Mouse (Mus musculus): Measurements from ENCODE around the gene Ubr1. TPM values are rescaled to one million over a fixed set of nuclear protein-coding genes. Genes with fewer than 3 reads are reported as not detected.
"Not testable (repeated sequence)": the region's sequence is repeated elsewhere in the genome, so short reads cannot be mapped to it uniquely, and the experiment has no call there.

The Ubr1 gene
- polyA plus RNA-seq (2012; ENCODE audit: insufficient read depth, insufficient read length, missing spikeins) = 10.5 and 12.3 TPM in 2 replicates

DNA sequence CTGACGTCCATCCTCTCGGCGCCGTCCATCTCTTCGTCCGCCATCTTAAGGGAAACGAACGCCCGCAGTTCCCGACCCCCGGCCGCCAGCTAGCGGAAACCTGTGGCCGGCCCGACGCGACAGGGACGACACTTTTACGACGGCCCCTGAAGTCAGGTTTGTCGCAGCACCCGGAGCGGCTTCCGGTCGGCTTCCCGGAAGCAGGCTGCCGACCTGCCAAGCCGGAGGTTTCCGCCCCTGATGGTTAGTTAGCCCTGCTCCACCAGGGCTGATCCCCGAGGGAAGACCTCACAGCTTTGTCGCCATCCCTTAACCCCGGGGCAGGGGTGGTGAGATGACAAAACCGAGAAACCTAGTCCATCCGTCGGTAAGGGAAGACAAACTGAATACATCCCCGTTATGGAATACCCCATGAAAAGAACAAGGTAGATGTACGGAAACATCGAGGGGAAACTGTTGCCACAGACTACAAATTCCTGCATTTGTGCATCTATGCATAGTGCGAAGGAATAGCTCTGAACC lies at the start of gene Ubr1:
Gene Ubr1 (minus strand): TSS at position 157 of the 522 bp plus-strand sequence.
- Histone ChIP-seq H3K27ac (replicated peaks; ENCODE audit: low read depth, low read length) (peak within 1 kb of the TSS; percentile 75), H3K4me3 (ENCODE audit: insufficient read depth, low read depth, low read length) (peak within 1 kb of the TSS; percentile 82), H3K4me1 (ENCODE audit: control insufficient read depth, insufficient read depth, insufficient read length, low read length) (peaks cover 2% of the 10 kb centered on the region; the same call in 1 of the 2 replicates)

DNA sequence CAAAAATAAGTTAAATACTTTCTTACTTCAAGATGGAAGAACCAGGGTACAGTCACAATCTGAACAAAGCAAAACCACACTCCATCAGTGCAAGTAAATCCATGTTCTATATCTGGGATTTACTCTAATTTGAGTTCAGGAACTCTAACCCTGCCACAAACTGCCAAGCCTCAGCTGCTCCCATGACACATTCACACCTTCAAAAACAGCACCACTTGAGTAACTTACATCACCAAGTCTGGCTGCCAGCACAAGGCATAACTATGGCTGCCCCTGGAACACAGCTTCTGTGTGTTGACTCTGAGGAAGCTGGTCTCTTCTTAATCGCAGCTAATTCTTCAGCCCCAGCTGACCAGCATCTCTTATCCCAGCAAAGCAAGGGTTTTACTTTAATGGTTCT lies 46.6 kb upstream of the Ubr1 start:
- H3K4me1 ChIP-seq (ENCODE audit: control insufficient read depth, insufficient read depth, insufficient read length, low read length) = no peaks in the 10 kb centered on the region
- H3K27ac ChIP-seq (replicated peaks; ENCODE audit: low read depth, low read length) = no peak overlapping the region
- H3K4me3 ChIP-seq (ENCODE audit: insufficient read depth, low read depth, low read length) = no peak overlapping the region

DNA sequence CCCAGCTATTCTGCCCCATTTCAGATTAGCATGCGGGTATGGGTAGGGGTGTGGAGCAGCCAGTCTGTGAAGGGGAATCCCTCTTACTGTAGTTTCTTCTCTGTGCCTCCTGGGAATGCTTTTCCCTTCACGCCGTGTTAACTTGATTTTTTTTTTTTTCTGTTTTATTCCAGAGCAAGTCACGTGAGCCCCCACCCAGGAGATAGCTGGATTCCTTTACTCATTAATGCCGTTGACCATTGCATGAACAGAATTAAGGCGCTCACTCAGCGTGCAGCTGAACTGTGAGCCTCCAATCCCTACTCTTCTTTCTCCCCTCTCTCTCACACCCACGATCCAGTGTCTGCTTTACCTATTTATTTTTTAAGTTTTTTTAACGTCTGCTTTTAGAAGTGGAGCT lies 45.7 kb upstream of the Ubr1 start:
- Histone ChIP-seq H3K4me3 (ENCODE audit: insufficient read depth, low read depth, low read length) (no peak overlapping the region), H3K27ac (replicated peaks; ENCODE audit: low read depth, low read length) (no peak overlapping the region)

DNA sequence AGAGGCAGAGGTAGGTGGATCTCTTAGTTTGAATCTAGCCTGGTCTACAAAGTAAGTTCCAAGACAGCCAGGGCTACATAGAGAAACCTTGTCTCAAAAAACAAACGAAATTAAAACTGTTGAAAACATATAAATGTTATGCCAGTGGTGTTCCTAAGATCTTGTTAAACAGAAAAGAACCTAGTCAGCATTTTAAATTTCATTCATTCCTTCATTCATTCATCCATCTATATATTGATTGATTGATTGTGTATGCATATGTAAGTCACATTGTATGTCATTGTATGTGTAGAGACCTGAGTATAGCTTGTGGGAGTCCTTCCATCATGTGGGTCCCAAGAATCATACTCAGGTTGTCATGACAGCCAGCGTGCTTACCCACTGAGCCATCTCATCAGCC lies 45.0 kb upstream of the Ubr1 start:
- Histone ChIP-seq H3K4me3 (ENCODE audit: insufficient read depth, low read depth, low read length) (no peak overlapping the region), H3K27ac (replicated peaks; ENCODE audit: low read depth, low read length) (no peak overlapping the region), H3K4me1 (ENCODE audit: control insufficient read depth, insufficient read depth, insufficient read length, low read length) (no peaks in the 10 kb centered on the region)

More for the DNA sequence above, 45.7 kb upstream of the Ubr1 start:
- no peaks in the 10 kb centered on the region for H3K4me1 ChIP-seq (ENCODE audit: control insufficient read depth, insufficient read depth, insufficient read length, low read length)

DNA sequence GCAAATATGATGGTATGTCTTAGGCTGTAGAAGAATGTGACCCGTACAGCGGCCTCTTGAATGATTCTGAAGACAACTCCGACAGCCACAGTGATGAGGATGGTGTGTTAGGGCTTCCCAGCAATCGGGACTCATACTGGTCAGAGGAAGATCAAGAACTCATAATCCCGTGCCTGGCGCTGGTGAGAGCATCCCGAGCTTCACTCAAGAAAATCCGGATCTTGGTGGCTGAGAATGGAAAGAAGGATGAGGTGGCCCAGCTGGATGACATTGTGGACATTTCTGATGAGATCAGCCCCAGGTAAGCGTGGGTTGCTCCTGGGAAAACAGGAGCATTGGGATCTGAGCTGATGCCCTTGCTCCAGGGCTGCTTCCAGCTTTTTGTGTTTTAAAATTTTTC lies 42.2 kb upstream of the Ubr1 start:
- Histone ChIP-seq H3K4me3 (ENCODE audit: insufficient read depth, low read depth, low read length) (no peak overlapping the region), H3K27ac (replicated peaks; ENCODE audit: low read depth, low read length) (no peak overlapping the region), H3K4me1 (ENCODE audit: control insufficient read depth, insufficient read depth, insufficient read length, low read length) (peaks cover 3% of the 10 kb centered on the region; the same call in 1 of the 2 replicates)

DNA sequence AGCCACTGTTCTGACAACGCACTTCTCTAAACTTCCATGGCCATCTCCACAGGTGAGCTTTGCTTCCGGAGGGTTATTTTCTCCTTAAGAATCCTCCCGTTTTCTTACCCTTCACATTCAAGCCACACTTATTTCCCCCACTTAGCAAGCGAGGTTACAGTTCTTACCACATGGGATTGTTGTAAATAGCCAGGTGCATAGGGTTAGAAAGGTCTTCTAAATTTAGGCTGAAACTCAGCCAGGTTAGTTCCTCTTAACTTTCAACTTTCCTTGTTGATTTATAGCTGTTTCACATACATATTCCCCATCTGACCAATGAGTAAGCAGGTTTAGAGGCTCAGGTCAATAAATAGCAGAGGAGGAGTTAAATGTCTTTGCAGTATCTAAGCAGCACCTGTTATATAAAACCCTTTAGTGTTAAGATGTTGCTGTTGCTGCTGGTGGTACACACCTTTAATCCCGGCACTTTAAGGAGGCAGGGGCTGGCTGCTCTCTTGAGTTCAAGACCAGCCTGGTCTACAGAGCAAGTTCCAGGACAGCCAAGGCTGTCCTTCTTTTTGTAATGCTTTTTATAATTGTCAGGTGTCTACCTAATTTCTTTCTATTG lies 38.7 kb upstream of the Ubr1 start:
- no peak overlapping the region for H3K27ac ChIP-seq (replicated peaks; ENCODE audit: low read depth, low read length)
- H3K4me3 ChIP-seq (ENCODE audit: insufficient read depth, low read depth, low read length) = peak overlapping the region; percentile 74

DNA sequence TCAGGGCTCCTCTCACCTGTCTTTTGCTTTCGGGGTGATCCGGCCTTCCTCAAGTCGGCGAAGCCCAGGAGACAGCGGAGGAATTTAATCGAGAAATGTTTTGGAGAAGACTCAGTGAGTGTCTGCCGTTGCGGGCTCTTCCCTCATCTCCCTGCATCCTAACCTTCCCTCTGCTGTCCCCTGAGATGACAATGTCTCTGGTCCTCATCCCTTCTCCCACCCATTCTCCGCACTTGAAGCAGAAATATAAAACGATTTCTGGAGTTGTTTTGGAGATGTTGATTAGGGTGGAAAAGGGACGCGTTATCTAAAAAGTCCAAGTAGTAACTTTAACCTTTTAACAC lies 38.1 kb upstream of the Ubr1 start:
- no peak overlapping the region for H3K27ac ChIP-seq (replicated peaks; ENCODE audit: low read depth, low read length)
- H3K4me3 ChIP-seq (ENCODE audit: insufficient read depth, low read depth, low read length) = peak overlapping the region; percentile 74
- H3K4me1 ChIP-seq (ENCODE audit: control insufficient read depth, insufficient read depth, insufficient read length, low read length) = peaks cover 3% of the 10 kb centered on the region; the same call in 1 of the 2 replicates

More for the DNA sequence above, 38.7 kb upstream of the Ubr1 start:
- H3K4me1 ChIP-seq (ENCODE audit: control insufficient read depth, insufficient read depth, insufficient read length, low read length) = peaks cover 3% of the 10 kb centered on the region; the same call in 1 of the 2 replicates

DNA sequence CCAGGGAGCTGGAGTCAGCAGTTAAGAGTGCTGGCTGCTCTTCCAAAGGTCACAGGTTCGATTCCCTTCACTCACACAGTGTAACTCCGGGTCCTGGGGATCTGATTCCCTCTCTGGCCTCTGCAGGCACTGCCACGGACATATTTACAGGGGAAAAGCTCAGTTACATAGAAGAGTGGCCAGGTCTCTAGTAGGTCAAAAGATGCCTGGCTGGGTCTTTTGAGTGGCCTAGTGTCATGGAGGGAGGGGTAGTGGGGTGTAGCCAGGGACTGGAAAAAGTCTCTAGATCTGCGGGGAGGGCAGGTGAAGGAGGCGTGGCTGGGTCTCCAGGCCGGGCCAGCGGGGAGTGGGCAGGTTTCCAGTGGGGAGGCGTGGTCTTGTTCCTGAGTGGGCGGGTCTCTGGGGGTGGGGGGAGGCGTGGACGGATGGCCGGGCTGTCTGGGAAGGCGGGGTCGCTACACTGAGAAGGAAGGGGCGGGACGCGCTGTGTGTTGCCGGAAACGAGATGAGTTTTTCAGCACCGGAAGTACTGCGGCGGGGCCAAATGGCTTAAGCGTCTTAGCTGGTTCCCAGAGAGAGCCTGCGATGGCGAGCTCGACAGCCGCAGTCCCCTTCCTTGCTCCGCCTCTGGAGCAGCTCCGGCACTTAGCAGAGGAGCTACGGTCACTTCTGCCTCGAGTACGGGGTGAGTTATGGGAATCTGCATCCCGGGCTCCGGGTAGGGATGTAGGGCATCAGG lies 37.6 kb upstream of the Ubr1 start, which contains the start of gene Ccndbp1:
Gene Ccndbp1 (plus strand): TSS at position 479 of the 739 bp plus-strand sequence.
- Histone ChIP-seq H3K4me3 (ENCODE audit: insufficient read depth, low read depth, low read length) (peak within 1 kb of the TSS; percentile 74), H3K4me1 (ENCODE audit: control insufficient read depth, insufficient read depth, insufficient read length, low read length) (peaks cover 3% of the 10 kb centered on the region; the same call in 1 of the 2 replicates), H3K27ac (replicated peaks; ENCODE audit: low read depth, low read length) (no peak within 1 kb of the TSS)

DNA sequence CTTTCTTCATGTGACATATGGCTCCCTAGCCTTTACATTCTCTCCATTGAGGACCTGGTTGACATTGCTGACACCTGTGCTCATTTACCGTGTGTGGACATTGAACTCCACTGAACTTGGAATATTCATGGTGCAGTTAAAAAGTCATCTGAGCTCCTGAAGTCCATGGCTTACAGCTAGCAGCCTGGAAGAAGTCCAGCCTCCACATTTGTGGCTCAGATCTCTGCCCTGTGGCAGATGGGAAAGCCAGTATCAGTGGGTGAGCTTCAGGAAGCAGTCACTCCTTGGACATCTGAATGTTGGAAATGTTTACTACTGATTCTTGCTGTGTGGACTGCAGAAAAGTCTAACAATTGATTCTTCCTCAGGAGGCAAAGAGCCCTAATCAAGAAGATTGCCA lies 36.5 kb upstream of the Ubr1 start:
- Histone ChIP-seq H3K4me3 (ENCODE audit: insufficient read depth, low read depth, low read length) (no peak overlapping the region), H3K4me1 (ENCODE audit: control insufficient read depth, insufficient read depth, insufficient read length, low read length) (peaks cover 3% of the 10 kb centered on the region; the same call in 1 of the 2 replicates), H3K27ac (replicated peaks; ENCODE audit: low read depth, low read length) (no peak overlapping the region)

DNA sequence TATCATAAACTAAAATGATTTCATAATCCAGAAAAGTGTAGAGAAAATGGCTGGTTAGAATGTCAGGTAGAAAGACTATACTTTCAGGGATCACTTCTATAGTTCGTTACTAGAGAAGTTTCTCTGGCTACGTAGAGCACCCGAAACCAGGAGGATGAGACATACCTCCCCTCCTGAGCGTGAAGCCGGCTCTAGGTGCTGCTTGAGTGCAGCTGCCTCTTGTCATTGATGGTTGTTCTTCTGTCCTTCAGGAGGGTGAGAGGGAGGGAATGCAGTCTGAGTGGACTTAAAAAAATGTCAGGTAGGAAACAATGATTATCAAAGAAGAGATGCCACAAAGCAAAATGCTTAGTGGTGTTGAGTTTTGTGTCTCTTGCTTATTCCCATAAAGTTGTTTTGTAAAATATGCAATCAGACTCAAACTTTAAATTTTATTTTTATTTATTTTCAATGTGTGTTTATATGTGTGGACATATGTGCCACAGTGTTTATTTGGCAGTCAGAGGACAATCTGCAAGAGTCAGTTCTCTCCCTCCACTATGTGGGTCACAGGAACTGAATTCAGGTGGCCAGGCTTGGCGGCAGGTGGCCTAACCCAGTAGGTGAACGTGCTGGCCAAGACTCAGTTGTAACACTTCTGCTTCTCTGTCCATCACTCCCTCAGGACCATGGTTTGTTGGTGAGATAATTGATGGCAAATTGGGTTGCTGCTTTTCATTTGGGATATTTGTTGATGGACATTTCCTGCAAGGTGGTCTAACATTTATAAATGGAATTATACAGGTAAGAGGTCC lies 33.7 kb upstream of the Ubr1 start:
- Histone ChIP-seq H3K4me3 (ENCODE audit: insufficient read depth, low read depth, low read length) (no peak overlapping the region), H3K27ac (replicated peaks; ENCODE audit: low read depth, low read length) (no peak overlapping the region), H3K4me1 (ENCODE audit: control insufficient read depth, insufficient read depth, insufficient read length, low read length) (peaks cover 3% of the 10 kb centered on the region; the same call in 1 of the 2 replicates)

DNA sequence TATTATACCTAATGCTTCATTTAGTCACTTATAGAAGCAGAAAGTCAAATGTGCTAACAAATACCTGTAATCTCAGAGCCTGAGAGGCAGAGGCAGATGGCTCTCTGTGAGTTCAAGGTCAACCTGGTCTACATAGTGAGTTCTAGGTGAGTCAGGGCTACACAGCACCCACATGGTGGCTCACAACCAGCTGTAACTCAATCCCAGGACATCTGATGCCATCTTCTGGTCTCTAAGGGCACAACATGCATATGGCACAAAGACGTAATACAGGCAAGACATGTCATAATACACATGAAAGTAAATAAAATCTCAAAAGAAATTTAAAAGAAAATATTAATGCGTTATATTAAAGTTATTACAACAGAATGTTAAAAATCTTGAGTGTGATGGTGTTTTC lies 33.1 kb upstream of the Ubr1 start:
- no peak overlapping the region for H3K4me3 ChIP-seq (ENCODE audit: insufficient read depth, low read depth, low read length)
- H3K27ac ChIP-seq (replicated peaks; ENCODE audit: low read depth, low read length) = no peak overlapping the region
- no peaks in the 10 kb centered on the region for H3K4me1 ChIP-seq (ENCODE audit: control insufficient read depth, insufficient read depth, insufficient read length, low read length)

DNA sequence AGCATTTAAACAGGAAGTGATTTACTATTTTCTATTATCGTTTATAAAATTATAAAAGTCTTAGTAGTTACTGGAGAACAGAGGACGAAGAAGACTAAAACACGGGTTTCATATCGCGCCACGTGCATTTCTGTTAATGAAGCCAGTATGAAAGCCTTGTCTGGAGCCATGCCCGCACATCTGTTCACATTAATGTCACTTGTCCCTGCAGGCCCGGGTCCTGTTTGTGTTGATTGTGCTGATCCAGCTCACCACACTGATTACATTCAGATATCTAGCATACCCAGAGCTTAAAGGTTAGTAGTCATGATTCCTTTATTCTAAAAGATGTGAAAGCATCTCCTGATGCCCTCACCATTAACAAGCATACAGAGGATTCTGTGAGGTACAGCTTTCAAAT lies 28.3 kb upstream of the Ubr1 start:
- Histone ChIP-seq H3K27ac (replicated peaks; ENCODE audit: low read depth, low read length) (no peak overlapping the region), H3K4me3 (ENCODE audit: insufficient read depth, low read depth, low read length) (no peak overlapping the region), H3K4me1 (ENCODE audit: control insufficient read depth, insufficient read depth, insufficient read length, low read length) (no peaks in the 10 kb centered on the region)

DNA sequence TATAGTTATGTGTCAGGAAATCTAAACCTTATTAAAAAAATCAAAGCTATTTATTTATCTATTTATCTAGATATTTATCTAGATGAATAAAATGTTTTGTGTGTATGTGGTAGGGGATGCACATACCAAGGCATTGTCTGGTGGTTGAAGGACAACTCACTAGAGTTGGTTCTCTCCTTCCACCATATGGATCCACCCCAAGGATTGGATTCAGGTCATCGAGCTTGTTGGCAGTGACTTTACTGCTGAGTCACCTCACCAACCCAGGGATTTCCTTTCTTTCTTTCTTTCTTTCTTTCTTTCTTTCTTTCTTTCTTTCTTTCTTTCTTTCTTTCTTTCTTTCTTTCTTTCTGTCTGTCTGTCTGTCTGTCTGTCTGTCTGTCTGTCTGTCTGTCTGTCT lies 26.1 kb upstream of the Ubr1 start:
- not testable (repeated sequence) for H3K27ac ChIP-seq (replicated peaks; ENCODE audit: low read depth, low read length); H3K4me1 ChIP-seq (ENCODE audit: control insufficient read depth, insufficient read depth, insufficient read length, low read length); H3K4me3 ChIP-seq (ENCODE audit: insufficient read depth, low read depth, low read length)

DNA sequence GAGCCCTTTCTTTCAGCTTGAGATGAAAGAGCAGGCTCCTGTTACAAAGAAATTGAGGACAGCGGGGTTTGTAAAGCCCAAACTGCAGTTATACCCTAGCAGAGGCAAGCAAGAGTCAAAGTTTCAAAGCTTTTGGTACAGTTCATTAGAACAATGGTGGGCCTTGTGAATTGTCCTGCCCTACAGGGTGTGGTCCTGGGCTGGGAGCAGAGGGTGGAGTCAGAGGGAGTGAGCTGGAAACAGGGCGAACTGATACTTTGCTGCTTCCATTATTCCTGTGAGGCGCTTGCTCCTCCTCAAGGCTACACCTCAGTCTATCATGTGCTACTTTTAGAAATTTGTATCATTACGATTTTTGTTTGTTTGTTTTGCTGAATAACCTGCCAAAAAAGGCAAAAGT lies 20.7 kb upstream of the Ubr1 start:
- H3K4me1 ChIP-seq (ENCODE audit: control insufficient read depth, insufficient read depth, insufficient read length, low read length) = no peaks in the 10 kb centered on the region
- H3K27ac ChIP-seq (replicated peaks; ENCODE audit: low read depth, low read length) = no peak overlapping the region
- no peak overlapping the region for H3K4me3 ChIP-seq (ENCODE audit: insufficient read depth, low read depth, low read length)

DNA sequence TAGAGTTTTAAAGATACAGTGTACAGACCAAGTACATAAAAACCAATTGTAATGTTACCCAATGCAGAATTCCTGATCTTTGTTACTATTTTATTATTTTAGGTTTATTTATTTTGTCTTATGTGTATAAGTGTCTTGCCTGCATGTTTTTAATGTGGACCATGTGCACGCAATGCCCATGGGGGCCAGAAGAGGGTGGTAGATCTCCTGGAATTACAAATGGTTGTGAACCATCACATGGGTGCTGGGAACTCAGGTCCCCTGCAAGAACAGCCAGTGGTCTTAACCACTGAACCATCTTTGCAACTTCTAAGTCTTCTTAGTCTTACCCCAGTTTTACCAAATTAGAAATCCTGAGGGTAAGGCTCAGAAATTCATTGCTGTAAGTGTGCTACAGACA lies 14.7 kb upstream of the Ubr1 start:
- Histone ChIP-seq H3K27ac (replicated peaks; ENCODE audit: low read depth, low read length) (no peak overlapping the region), H3K4me3 (ENCODE audit: insufficient read depth, low read depth, low read length) (no peak overlapping the region), H3K4me1 (ENCODE audit: control insufficient read depth, insufficient read depth, insufficient read length, low read length) (no peaks in the 10 kb centered on the region)

All from brown adipose tissue, adult 24 weeks (tissue).